Mouse (Mus musculus) hindbrain, embryonic 12.5 days (tissue): Measurements from ENCODE around the gene Gm12248. TPM values are rescaled to one million over a fixed set of nuclear protein-coding genes. Genes with fewer than 3 reads are reported as not detected.

Experiments used
- ATAC-seq: fragments of 200-750 bp; cut with Nextera tagmentation; 2 replicates; pipeline ENCODE4 v1.8.0; 2017; ENCODE audit warnings: moderate TSS enrichment; ENCODE audit not compliant: low FRiP score
- H3K27ac ChIP-seq: fragments of 300-500 bp; sonication (generic); 2 replicates; pipeline ENCODE4 v1.5.1; 2016; ENCODE audit warnings: mild to moderate bottlenecking
- H3K27me3 ChIP-seq: fragments of 300-500 bp; sonication (generic); 2 replicates; pipeline ENCODE4 v1.6.1; 2016; ENCODE audit warnings: mild to moderate bottlenecking
- H3K36me3 ChIP-seq: fragments of 300-500 bp; sonication (generic); 2 replicates; pipeline ENCODE4 v1.6.1; 2016; ENCODE audit warnings: mild to moderate bottlenecking
- H3K4me1 ChIP-seq: fragments of 300-500 bp; sonication (generic); 2 replicates; pipeline ENCODE4 v1.6.1; 2016
- H3K4me2 ChIP-seq: fragments of 300-500 bp; sonication (generic); replicated peaks from 2 replicates; pipeline ENCODE4 v1.6.1; 2016; ENCODE audit warnings: mild to moderate bottlenecking
- H3K4me3 ChIP-seq: fragments of 300-500 bp; sonication (generic); 2 replicates; pipeline ENCODE4 v1.5.1; 2016; ENCODE audit warnings: mild to moderate bottlenecking
- H3K9ac ChIP-seq: fragments of 300-500 bp; sonication (generic); 2 replicates; pipeline ENCODE4 v1.6.1; 2016; ENCODE audit warnings: mild to moderate bottlenecking, moderate library complexity
- H3K9me3 ChIP-seq: fragments of 300-500 bp; sonication (generic); replicated peaks from 2 replicates; pipeline ENCODE4 v1.6.1; 2016; ENCODE audit warnings: mild to moderate bottlenecking
- WGBS: fragments of 180-500 bp; shearing (Covaris S2); methylation state at CpG from one replicate; pipeline ENCODE4 v1.1.7; 2016; 5-methylcytosine and 5-hydroxymethylcytosine counted together
- polyA plus RNA-seq: library from polyadenylated mRNA; unstranded; fragments of >200 nt; fragmentation: Nextera tagmentation; extraction: Ambion mirVana; gene quantifications from 2 replicates; pipeline ENCODE4 v1.2.1, GENCODE M21; 2016

Gm12248 gene
- polyA plus RNA-seq: 0.14 TPM in 1 of 2 replicates, not detected in the other

DNA sequence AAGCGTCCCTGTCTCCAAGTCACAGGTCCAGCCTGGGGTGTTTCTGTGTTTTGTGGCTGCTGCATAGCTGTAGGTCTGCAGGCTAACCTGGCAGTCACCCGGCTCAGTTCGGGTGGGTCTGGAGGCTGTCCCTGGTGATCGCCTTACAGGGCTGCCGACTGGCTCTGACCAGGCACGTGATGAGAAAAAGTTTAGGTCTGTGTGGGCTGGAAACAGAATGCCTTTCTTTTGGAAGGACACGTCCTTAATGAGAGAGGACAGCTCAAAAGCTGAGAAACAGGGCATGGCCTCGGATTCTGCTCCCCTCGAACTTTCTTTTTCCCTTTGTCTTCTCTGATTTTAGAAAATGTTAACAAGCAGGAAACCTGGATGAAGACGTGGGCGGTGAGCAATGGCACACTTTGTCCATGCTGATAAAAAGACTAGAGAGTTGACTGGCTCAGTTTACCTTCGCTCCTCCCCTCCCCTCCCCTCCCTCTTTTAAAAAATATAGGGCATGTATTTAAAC lies at the start of gene Gm12248:
Gene Gm12248 (minus strand): TSS at position 114 of the 508 bp plus-strand sequence.
- Histone ChIP-seq H3K4me3 (no peak within 1 kb of the TSS), H3K36me3 (no peaks in the 10 kb centered on the region), H3K9ac (no peak within 1 kb of the TSS), H3K4me2 (0 out of 2 replicates have a peak within 1 kb of the TSS, but pooled peaks have one; percentile 14), H3K27me3 (peaks cover 23% of the 10 kb centered on the region), H3K9me3 (no peaks in the 10 kb centered on the region), H3K27ac (no peak within 1 kb of the TSS), H3K4me1 (peaks cover 6% of the 10 kb centered on the region; the same call in 1 of the 2 replicates)
- WGBS: 21% methylated on average over 12 of the region's 12 CpGs
- ATAC-seq: no peak

DNA sequence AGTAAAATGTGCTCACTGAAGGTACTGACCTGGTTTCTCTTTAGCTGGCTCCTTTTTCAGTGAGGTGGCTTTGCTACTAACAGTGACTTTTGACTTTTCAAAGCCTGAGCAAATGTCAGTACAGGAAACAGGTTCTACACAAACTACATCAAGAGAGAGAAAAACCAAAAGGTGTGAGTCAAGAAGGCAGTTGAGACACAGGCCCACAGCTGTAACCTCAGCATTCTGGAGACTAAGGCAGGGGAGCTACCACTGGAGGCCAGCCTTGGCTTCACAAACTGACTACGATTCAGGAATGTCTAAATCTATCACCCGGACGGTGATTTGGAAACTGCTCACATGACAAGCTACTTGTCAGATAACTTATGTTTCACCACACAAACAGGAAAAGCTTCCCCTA lies 46.5 kb upstream of the Gm12248 start:
- Histone ChIP-seq H3K36me3 (peaks cover 80% of the 10 kb centered on the region), H3K27me3 (no peaks in the 10 kb centered on the region), H3K4me3 (no peak overlapping the region), H3K4me1 (no peaks in the 10 kb centered on the region), H3K9ac (no peak overlapping the region), H3K27ac (no peak overlapping the region), H3K4me2 (no peak overlapping the region), H3K9me3 (no peaks in the 10 kb centered on the region)
- ATAC-seq: no peak
- 92% methylated on average over 3 of the region's 3 CpGs for WGBS

DNA sequence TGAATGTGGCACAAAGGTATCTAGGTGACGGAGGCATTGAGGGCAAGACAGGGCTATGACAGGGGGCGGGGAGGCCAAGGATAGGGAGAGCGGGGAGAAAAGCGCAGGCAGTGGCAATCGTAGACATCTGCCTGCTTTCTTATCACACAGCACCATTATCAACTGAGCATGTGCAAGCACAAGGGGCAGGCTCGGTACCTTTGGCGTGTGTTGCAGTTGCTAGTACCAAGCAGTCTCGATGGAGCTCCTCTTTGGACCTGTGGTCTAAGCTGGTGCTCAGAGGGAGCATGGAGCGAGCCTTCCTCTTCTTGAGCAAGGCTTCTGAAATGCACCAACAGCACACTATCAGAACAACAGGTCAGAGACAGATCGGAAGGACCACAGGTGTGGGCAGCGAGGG lies 45.9 kb upstream of the Gm12248 start:
- peaks cover 80% of the 10 kb centered on the region for H3K36me3 ChIP-seq
- ATAC-seq: no peak
- no peak overlapping the region for H3K4me3 ChIP-seq
- H3K9ac ChIP-seq: no peak overlapping the region
- no peak overlapping the region for H3K27ac ChIP-seq
- WGBS: 81% methylated on average over 11 of the region's 11 CpGs
- H3K4me2 ChIP-seq: no peak overlapping the region
- no peaks in the 10 kb centered on the region for H3K4me1 ChIP-seq
- no peaks in the 10 kb centered on the region for H3K9me3 ChIP-seq
- no peaks in the 10 kb centered on the region for H3K27me3 ChIP-seq

DNA sequence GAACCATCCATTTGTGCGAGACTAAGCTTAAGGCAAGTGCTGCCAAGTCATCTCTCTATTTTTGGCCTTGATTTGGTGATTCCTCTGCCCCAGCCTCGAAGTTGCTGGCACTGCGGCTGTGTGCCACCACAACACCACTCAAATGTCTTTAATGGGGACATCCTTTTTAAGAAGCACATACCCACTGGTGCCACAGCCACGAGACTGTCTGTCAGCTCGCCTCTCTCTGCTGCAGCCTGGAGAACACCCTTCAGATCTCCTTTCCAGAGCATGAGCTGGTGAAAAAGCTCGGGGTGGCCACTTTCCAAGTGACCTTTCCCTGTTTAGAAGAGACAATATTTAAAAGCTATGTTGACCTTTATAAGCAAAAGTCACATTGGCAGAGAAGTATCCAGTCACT lies 43.7 kb upstream of the Gm12248 start:
- peaks cover 87% of the 10 kb centered on the region for H3K36me3 ChIP-seq
- 91% methylated on average over 6 of the region's 6 CpGs for WGBS

DNA sequence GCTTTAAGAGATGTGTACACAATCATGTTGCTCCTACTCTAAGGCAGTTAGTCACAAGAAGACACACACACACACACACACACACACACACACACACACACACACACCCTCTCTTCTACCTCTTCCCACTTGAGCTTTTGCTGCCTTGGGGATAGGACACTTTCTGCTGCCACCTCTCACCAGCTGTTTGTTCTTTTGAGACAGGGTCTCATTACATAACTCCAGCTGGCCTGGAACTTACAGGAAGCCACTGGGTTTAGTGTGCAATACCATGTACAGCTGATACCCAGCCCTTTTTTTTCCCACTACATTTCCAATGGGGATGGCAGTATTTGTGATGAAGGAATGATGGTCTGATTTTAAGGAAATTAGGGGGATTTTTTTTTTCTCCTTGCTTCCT lies 42.4 kb upstream of the Gm12248 start:
- H3K4me3 ChIP-seq: no peak overlapping the region
- H3K4me1 ChIP-seq: no peaks in the 10 kb centered on the region
- no peaks in the 10 kb centered on the region for H3K27me3 ChIP-seq
- H3K9ac ChIP-seq: no peak overlapping the region
- H3K9me3 ChIP-seq: no peaks in the 10 kb centered on the region
- no peak for ATAC-seq
- no peak overlapping the region for H3K27ac ChIP-seq
- peaks cover 87% of the 10 kb centered on the region for H3K36me3 ChIP-seq
- no peak overlapping the region for H3K4me2 ChIP-seq

More for the DNA sequence above, 43.7 kb upstream of the Gm12248 start:
- no peaks in the 10 kb centered on the region for H3K4me1 ChIP-seq
- H3K27me3 ChIP-seq: no peaks in the 10 kb centered on the region
- no peak overlapping the region for H3K9ac ChIP-seq
- no peak overlapping the region for H3K4me3 ChIP-seq
- H3K27ac ChIP-seq: no peak overlapping the region
- no peak for ATAC-seq
- H3K9me3 ChIP-seq: no peaks in the 10 kb centered on the region
- H3K4me2 ChIP-seq: no peak overlapping the region

DNA sequence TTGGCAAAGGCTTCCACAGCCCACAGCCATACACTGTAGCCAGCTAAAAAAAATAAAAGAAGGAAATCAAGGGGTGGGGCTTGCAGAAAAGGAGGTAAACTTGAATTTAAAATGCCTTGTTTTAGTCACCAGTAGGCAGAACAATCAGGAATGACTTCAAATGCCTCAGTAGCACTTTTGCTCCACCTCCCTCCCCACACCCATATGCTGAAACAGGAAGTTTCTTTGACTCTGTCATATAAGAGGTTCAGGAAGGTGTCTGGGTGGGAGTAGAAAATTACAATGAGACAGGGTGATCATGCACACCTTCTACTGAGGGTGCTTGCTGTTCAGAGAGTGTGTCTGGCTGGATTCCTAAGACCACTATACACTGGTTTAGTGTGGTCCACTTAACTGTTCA lies 41.9 kb upstream of the Gm12248 start:
- Histone ChIP-seq H3K9ac (no peak overlapping the region), H3K36me3 (peaks cover 87% of the 10 kb centered on the region)

DNA sequence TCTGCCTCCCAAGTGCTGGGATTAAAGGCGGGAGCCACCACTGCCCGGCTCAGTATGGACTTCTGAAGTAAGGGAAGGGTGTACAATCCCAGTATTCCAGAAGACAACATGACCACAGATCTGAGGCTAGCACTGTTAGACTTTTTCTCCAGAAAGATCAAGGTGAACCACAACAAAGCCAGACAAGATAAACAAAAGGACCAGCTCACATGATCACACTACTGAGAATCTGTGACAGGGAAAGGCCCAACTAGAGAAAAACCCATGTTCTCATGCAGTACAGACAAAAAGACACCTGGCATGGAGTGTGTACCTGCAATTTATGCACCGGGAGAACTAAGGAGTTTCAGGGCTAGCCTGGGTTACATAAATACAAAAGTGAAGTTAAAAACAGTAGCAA lies 39.1 kb upstream of the Gm12248 start:
- H3K36me3 ChIP-seq: peaks cover 92% of the 10 kb centered on the region
- no peaks in the 10 kb centered on the region for H3K27me3 ChIP-seq
- no peaks in the 10 kb centered on the region for H3K4me1 ChIP-seq
- H3K9ac ChIP-seq: no peak overlapping the region
- H3K4me2 ChIP-seq: no peak overlapping the region
- ATAC-seq: no peak
- no peak overlapping the region for H3K27ac ChIP-seq
- no peak overlapping the region for H3K4me3 ChIP-seq
- no peaks in the 10 kb centered on the region for H3K9me3 ChIP-seq
- 96% methylated on average over 3 of the region's 3 CpGs for WGBS

More for the DNA sequence above, 41.9 kb upstream of the Gm12248 start:
- no peaks in the 10 kb centered on the region for H3K27me3 ChIP-seq
- H3K9me3 ChIP-seq: no peaks in the 10 kb centered on the region
- no peak overlapping the region for H3K27ac ChIP-seq
- H3K4me3 ChIP-seq: no peak overlapping the region
- no peak overlapping the region for H3K4me2 ChIP-seq
- no peak for ATAC-seq
- no peaks in the 10 kb centered on the region for H3K4me1 ChIP-seq

DNA sequence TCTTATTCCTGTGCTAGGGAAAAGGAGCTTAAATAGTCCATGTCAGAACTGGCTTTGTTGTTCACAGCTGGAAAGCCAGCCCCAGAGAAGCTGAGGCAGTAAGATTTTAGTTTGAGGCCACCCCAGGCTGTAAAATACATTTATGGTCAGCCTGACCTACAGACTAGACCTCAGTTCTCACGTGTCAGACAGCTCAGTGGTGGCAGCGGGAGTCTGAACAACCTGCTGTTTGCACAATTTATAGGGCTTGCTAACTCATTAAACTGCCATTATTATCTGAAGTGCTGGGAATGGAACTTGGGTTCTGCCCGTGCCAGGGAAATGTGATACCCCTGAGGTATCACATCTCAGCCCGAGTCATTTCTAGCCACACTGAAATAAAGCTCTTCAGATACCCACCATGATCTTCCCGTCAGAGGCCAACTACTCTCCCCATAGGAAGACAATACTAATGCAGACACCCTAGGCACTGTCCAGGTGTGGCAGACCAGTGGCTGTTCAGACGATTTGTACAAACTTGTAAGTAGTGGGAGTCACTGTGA lies 36.4 kb upstream of the Gm12248 start:
- peaks cover 88% of the 10 kb centered on the region for H3K36me3 ChIP-seq
- H3K4me1 ChIP-seq: no peaks in the 10 kb centered on the region
- 81% methylated on average over 6 of the region's 6 CpGs for WGBS
- H3K27me3 ChIP-seq: no peaks in the 10 kb centered on the region
- no peak overlapping the region for H3K4me3 ChIP-seq
- H3K9me3 ChIP-seq: no peaks in the 10 kb centered on the region
- no peak for ATAC-seq
- no peak overlapping the region for H3K4me2 ChIP-seq
- no peak overlapping the region for H3K9ac ChIP-seq
- no peak overlapping the region for H3K27ac ChIP-seq

DNA sequence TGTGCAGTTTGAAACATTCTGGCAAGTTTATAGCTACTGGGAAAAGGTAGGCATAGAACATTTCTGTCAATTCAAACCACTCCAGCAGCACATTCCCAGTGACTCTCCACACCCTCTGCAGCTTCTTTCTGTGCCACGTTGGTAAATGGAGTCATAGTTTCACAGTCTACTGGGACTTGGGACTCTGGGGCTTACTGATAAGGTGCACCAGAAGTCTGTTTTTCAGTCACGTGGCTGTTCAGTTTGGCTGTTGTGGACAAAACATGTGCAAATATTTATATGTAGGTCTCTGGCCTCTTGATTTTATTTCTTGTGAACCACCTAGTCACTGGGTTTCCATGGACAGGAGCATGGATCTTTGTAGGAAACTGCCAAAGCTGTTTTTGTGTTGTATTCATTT lies 34.6 kb upstream of the Gm12248 start:
- H3K9ac ChIP-seq: no peak overlapping the region
- H3K27ac ChIP-seq: no peak overlapping the region
- H3K9me3 ChIP-seq: no peaks in the 10 kb centered on the region
- peaks cover 91% of the 10 kb centered on the region for H3K36me3 ChIP-seq
- ATAC-seq: no peak
- no peaks in the 10 kb centered on the region for H3K27me3 ChIP-seq
- WGBS: 87% methylated on average over 2 of the region's 2 CpGs
- H3K4me1 ChIP-seq: no peaks in the 10 kb centered on the region
- H3K4me3 ChIP-seq: no peak overlapping the region
- H3K4me2 ChIP-seq: no peak overlapping the region

DNA sequence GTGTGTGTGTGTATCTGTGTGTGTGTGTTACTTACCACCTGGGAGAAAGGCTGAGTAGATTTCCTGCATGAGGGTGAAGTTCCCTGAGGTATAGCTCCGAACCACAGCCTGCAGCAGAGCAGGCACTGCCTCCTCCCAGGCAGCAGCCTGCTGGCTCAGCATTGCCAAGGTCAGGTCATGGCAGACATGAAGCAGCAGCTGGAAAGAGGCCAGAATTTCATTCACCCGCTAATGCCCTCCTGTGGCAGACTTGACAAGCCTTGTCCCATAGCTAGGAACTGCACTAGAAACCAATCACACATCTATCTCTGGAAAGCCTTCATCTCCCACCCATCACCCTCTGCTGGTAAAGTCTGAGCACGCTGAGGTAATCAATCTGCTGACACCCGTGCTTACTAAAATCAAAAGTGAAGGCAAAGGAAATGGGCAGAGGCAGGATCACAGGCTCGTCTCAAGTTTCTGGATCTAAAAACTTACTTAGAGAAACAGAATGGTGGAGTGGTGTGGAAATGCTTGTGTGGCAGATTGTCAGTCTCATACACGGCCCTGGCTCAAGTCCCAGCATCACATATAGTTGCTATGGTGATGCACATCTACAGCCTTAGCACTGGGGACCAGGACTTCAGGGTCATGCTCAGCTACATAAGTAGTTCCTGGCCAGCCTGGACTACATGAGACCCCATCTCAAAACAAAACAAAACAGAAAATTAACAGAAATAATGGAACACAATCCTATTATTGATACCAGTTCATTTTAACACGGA lies 33.6 kb upstream of the Gm12248 start:
- Histone ChIP-seq H3K9ac (no peak overlapping the region), H3K36me3 (peaks cover 88% of the 10 kb centered on the region), H3K27me3 (no peaks in the 10 kb centered on the region), H3K27ac (no peak overlapping the region), H3K4me2 (no peak overlapping the region), H3K4me1 (no peaks in the 10 kb centered on the region), H3K9me3 (no peaks in the 10 kb centered on the region), H3K4me3 (no peak overlapping the region)
- 75% methylated on average over 7 of the region's 7 CpGs for WGBS
- no peak for ATAC-seq

DNA sequence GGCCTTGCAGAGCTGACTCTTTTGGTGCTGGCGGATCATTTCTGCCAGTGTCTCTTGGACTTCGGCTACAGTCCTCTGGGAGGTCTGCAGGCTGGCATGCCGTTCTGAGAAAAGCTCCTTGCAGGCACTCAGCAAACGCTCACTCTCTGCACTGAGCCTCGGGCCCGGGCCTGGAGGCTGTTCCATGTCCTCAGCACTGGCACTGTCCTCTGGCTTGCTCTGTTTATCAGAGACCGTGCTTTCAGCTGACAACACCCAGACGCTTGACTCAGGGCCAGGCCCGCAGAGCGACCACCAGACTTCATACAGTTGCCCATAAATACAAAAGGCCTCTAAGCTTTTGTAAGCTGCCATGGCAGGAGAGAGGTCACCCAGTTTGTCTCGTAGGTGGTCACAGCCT lies 32.1 kb upstream of the Gm12248 start:
- H3K4me2 ChIP-seq: no peak overlapping the region
- no peaks in the 10 kb centered on the region for H3K27me3 ChIP-seq
- no peak overlapping the region for H3K9ac ChIP-seq
- H3K9me3 ChIP-seq: no peaks in the 10 kb centered on the region
- H3K4me1 ChIP-seq: no peaks in the 10 kb centered on the region
- ATAC-seq: no peak
- H3K27ac ChIP-seq: no peak overlapping the region
- peaks cover 88% of the 10 kb centered on the region for H3K36me3 ChIP-seq
- no peak overlapping the region for H3K4me3 ChIP-seq
- WGBS: 91% methylated on average over 11 of the region's 11 CpGs

DNA sequence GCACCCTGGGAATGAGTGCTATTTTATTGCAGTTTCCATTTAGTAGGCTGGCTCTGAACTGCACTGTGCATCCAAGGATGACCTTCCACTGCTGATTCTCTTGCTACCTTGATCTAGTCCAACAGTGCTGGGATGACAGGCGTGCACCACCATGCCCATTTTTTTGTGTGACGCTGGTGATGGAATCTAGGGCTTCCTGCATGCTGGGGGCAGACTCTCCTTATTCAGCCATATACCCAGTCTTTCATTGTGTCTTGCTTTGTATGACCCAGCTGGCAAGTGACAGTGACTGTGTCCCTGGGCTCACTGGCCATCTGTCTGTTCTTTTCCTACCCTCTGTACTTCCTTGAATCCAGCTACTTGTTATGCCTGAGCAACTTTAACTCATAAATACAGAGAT lies 30.8 kb upstream of the Gm12248 start:
- no peak for ATAC-seq
- Histone ChIP-seq H3K9me3 (no peaks in the 10 kb centered on the region), H3K27me3 (no peaks in the 10 kb centered on the region), H3K27ac (no peak overlapping the region), H3K4me3 (no peak overlapping the region), H3K9ac (no peak overlapping the region), H3K36me3 (peaks cover 90% of the 10 kb centered on the region), H3K4me1 (no peaks in the 10 kb centered on the region), H3K4me2 (no peak overlapping the region)
- 82% methylated on average over 2 of the region's 2 CpGs for WGBS

DNA sequence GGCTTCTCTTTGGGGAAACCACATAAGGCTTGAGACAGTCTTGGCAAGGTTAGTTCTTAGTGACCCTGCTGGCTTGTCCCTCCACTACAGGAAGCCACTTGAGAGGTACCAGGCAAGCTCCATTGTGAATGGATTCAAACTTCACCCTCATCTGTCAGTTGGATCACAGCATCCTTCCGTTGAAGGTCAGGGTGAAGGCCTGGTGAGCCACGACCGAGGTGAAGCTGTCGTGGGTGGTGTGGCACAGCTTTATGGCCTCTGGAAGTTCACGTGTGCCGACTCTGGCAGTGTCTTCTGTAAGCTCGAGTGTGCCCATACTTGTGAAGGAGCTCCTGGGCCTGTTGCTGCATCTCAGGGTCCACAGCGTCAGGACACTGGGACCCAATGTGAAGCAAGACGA lies 28.4 kb upstream of the Gm12248 start:
- Histone ChIP-seq H3K4me2 (no peak overlapping the region), H3K9ac (no peak overlapping the region), H3K4me1 (no peaks in the 10 kb centered on the region), H3K36me3 (peaks cover 93% of the 10 kb centered on the region), H3K27ac (no peak overlapping the region), H3K4me3 (no peak overlapping the region), H3K27me3 (no peaks in the 10 kb centered on the region), H3K9me3 (no peaks in the 10 kb centered on the region)
- WGBS: 91% methylated on average over 9 of the region's 9 CpGs
- ATAC-seq: no peak
